Mouse (Mus musculus): ENCODE data around the gene Aff3. TPM values are rescaled to one million over a fixed set of nuclear protein-coding genes. Genes with fewer than 3 reads are reported as not detected.

Aff3 gene
- polyA plus RNA-seq, 1 experiment from 2014 or later = 1.9 TPM

DNA sequence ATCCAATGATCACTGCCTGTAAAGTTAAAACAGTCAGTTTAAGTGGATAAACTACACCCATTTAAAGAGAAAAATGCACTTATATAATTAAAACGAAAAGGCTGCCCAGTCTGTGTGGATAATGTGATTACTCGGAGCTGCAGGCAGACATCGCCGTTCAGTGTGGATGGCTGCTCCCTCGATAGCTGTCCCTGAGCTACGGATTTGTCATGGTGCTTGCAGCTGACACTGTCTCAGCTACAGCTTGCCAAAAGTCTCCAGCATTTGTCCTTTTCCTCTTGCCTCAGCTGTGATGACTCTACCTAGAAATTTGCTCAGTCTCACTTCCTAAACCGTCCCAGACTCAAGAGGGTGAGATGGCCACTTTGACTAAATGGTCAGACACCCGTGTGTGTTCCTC, 401.5 kb downstream of the Aff3 start:
- no peak for ATAC-seq (ENCODE audit: low FRiP score, low TSS enrichment)
- Histone ChIP-seq H3K4me3 (ENCODE audit: low read depth, low read length) (no peak overlapping the region), H3K4me1 (replicated peaks; ENCODE audit: control insufficient read depth, insufficient read depth) (no peaks in the 10 kb centered on the region; the same call in 1 of the 2 replicates), H3K27ac (replicated peaks) (no peak overlapping the region), H3K9ac (ENCODE audit: low read length) (no peak overlapping the region), H3K4me2 (replicated peaks; ENCODE audit: low read depth) (no peak overlapping the region), H3K9me3 (ENCODE audit: control insufficient read depth, low read length) (no peaks in the 10 kb centered on the region), H3K36me3 (ENCODE audit: control insufficient read depth, insufficient read depth, low read length) (no peaks in the 10 kb centered on the region), H3K27me3 (ENCODE audit: control insufficient read depth, insufficient read depth, low read length) (no peaks in the 10 kb centered on the region)
- DNase-seq (ENCODE audit: low spot score) = no peak
- WGBS = 57% methylated on average over 8 of the region's 8 CpGs
- TF ChIP-seq EP300 (optimal IDR thresholded peaks at IDR 0.05) (no peak), CTCF (IDR thresholded peaks at IDR 0.05; ENCODE audit: low read depth) (no peak)

DNA sequence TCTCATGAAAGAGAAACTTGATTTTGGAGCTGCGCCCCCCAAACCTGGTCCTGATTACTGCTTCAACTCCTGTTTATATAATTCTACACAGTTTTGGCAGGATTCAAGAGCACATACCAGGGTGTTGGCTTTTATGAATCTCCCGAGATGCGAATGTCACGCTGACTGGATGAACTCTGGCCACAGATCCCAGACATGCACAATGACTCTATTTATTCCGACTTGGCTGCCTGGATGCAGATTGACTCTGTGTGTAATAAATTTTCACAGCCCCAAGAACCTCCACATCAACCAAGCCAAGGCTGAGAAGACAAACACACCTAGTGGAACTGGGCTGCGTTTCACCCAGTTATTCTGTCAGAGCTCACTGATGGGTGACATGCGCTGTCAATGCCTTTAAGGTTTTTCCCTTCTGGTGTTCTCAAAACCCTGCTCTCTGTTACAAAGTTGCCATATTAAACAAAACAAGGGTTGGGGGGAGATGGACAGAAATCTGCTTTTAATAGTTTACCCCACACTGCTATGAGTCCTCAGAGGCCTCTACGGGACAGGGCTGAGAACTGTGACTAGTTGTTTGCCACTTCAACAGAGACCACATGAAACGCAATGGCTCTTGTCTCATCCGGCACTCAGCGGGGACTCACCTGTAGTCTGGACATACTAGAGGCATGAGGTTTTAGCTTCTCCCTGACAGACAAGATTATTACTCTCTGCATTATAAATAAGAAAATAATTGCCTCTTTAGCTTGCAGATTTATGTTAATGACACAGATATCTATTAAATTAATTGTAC, 402.2 kb downstream of the Aff3 start:
- no peak overlapping the region for H3K4me2 ChIP-seq (replicated peaks; ENCODE audit: low read depth)
- H3K9ac ChIP-seq (ENCODE audit: low read length) = no peak overlapping the region
- WGBS = 56% methylated on average over 11 of the region's 11 CpGs
- H3K4me3 ChIP-seq (ENCODE audit: low read depth, low read length) = no peak overlapping the region
- H3K4me1 ChIP-seq (replicated peaks; ENCODE audit: control insufficient read depth, insufficient read depth) = no peaks in the 10 kb centered on the region; the same call in 1 of the 2 replicates
- ATAC-seq (ENCODE audit: low FRiP score, low TSS enrichment) (no peak), DNase-seq (ENCODE audit: low spot score) (no peak)
- H3K27ac ChIP-seq (replicated peaks) = no peak overlapping the region
- TF ChIP-seq EP300 (optimal IDR thresholded peaks at IDR 0.05) = no peak
- TF ChIP-seq CTCF (IDR thresholded peaks at IDR 0.05; ENCODE audit: low read depth) = 0 out of 2 replicates have a peak, but pooled peaks have one; percentile 4
- no peaks in the 10 kb centered on the region for H3K27me3 ChIP-seq (ENCODE audit: control insufficient read depth, insufficient read depth, low read length)
- no peaks in the 10 kb centered on the region for H3K9me3 ChIP-seq (ENCODE audit: control insufficient read depth, low read length)
- no peaks in the 10 kb centered on the region for H3K36me3 ChIP-seq (ENCODE audit: control insufficient read depth, insufficient read depth, low read length)

DNA sequence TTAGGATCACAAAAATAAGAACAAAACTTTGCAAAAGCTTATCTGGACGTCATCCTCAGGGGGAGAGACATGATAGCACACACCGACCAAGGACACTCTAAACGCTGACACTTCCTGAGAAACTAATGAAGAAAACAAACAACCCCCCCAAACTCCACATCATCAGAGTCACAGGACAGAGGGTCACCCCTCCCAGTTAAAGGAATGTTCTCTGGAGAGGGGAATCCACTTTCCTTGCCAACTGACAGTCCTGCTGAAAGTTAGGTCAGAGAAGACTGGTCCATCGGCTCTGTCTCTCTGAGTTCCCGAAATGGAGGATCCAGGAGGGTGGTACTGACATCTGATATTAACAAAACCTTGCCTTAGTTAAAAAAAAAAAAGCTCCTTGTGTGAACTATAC, 403.7 kb downstream of the Aff3 start:
- Histone ChIP-seq H3K4me2 (replicated peaks; ENCODE audit: low read depth) (no peak overlapping the region), H3K27me3 (ENCODE audit: control insufficient read depth, insufficient read depth, low read length) (no peaks in the 10 kb centered on the region), H3K9me3 (ENCODE audit: control insufficient read depth, low read length) (no peaks in the 10 kb centered on the region), H3K36me3 (ENCODE audit: control insufficient read depth, insufficient read depth, low read length) (no peaks in the 10 kb centered on the region), H3K4me3 (ENCODE audit: low read depth, low read length) (no peak overlapping the region), H3K4me1 (replicated peaks; ENCODE audit: control insufficient read depth, insufficient read depth) (no peaks in the 10 kb centered on the region; the same call in 1 of the 2 replicates), H3K27ac (replicated peaks) (no peak overlapping the region), H3K9ac (ENCODE audit: low read length) (no peak overlapping the region)
- TF ChIP-seq CTCF (IDR thresholded peaks at IDR 0.05; ENCODE audit: low read depth) (no peak), EP300 (optimal IDR thresholded peaks at IDR 0.05) (no peak)
- no peak for DNase-seq (ENCODE audit: low spot score)
- 66% methylated on average over 5 of the region's 5 CpGs for WGBS
- no peak for ATAC-seq (ENCODE audit: low FRiP score, low TSS enrichment)

DNA sequence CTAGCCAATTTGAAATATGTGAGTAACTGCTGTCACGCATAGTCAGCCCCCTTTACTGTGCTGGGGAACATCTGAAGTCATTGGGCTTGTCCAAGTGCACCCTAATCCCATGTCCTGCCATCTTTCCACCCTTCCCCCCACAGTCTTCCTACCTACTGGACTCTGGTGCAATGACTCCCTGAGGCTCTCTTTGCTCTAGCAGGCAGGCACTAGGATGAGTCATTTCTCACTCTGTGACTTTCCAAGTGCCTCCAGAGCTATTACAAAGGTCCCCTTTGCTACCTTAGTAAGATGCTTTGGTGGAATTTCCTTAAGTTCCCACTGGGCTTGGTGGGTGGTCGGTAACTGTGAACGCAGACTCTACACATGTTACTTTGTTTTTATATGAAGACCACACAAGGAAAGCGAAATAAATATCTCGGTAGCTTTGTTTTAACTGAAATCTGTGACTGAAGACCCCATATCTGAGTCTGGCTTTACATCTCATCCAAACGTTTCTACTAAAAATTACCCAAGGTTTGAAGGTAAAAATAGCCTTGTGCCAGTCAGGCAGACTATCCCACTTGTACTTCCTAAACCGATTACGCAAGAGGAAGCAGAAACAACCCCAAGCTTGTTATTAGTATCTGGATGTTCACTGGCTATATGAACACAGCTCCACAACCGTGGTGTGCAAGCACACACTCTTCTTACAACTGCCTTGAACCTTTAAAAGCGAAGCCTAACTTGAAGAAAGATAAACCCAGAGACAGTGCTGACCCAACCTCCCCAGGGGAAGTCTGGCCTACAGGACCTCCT, 405.0 kb downstream of the Aff3 start:
- H3K4me2 ChIP-seq (replicated peaks; ENCODE audit: low read depth) = no peak overlapping the region
- no peak overlapping the region for H3K9ac ChIP-seq (ENCODE audit: low read length)
- H3K36me3 ChIP-seq (ENCODE audit: control insufficient read depth, insufficient read depth, low read length) = no peaks in the 10 kb centered on the region
- H3K27ac ChIP-seq (replicated peaks) = no peak overlapping the region
- DNase-seq (ENCODE audit: low spot score) (no peak), ATAC-seq (ENCODE audit: low FRiP score, low TSS enrichment) (no peak)
- WGBS = 70% methylated on average over 10 of the region's 10 CpGs
- H3K27me3 ChIP-seq (ENCODE audit: control insufficient read depth, insufficient read depth, low read length) = no peaks in the 10 kb centered on the region
- no peaks in the 10 kb centered on the region for H3K9me3 ChIP-seq (ENCODE audit: control insufficient read depth, low read length)
- no peak overlapping the region for H3K4me3 ChIP-seq (ENCODE audit: low read depth, low read length)
- no peak for TF ChIP-seq EP300 (optimal IDR thresholded peaks at IDR 0.05)
- no peak for TF ChIP-seq CTCF (IDR thresholded peaks at IDR 0.05; ENCODE audit: low read depth)
- H3K4me1 ChIP-seq (replicated peaks; ENCODE audit: control insufficient read depth, insufficient read depth) = no peaks in the 10 kb centered on the region; the same call in 1 of the 2 replicates

DNA sequence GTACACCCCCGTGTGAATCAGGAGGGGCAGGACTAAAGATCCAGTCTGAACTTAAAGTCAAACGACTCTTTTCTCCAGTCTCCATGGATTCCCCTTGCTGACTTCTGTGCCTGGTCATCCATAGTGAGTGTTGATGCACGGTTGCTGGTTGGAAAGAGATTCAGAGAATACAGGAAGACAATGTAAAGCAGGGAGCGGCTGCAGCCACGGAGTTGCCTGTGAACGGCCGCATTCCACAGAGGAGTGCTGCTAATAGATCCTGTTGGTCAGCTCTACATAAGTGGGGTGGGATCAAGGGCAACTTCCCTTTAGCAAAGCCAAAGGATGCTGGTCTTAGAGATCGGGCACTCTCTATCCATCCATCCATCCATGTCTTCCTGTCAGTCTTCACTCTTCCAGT, 410.3 kb downstream of the Aff3 start:
- WGBS = 59% methylated on average over 8 of the region's 8 CpGs
- no peak overlapping the region for H3K4me2 ChIP-seq (replicated peaks; ENCODE audit: low read depth)

DNA sequence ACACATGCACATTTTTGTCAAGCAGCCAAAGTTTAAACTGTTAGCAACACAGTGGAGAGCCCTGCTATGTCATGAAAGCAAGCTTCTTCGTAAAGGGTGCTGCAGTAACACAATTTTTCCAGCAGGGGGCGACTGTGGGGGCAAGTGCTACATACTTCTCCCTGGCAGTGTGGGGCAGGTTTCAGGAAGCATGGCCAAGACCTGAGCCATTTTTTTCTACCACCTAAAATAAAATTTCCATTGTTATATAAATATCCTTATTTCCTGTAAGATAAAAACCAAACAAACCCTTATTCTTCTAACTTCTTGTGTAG, 412.0 kb downstream of the Aff3 start:
- H3K4me1 ChIP-seq (replicated peaks; ENCODE audit: control insufficient read depth, insufficient read depth) = no peaks in the 10 kb centered on the region
- 30% methylated on average over 2 of the region's 2 CpGs for WGBS
- H3K9me3 ChIP-seq (ENCODE audit: control insufficient read depth, low read length) = no peaks in the 10 kb centered on the region
- no peak overlapping the region for H3K4me3 ChIP-seq (ENCODE audit: low read depth, low read length)
- H3K9ac ChIP-seq (ENCODE audit: low read length) = no peak overlapping the region
- TF ChIP-seq CTCF (IDR thresholded peaks at IDR 0.05; ENCODE audit: low read depth) (peak; percentile 75), EP300 (optimal IDR thresholded peaks at IDR 0.05) (no peak)
- H3K27ac ChIP-seq (replicated peaks) = no peak overlapping the region
- no peaks in the 10 kb centered on the region for H3K36me3 ChIP-seq (ENCODE audit: control insufficient read depth, insufficient read depth, low read length)
- H3K27me3 ChIP-seq (ENCODE audit: control insufficient read depth, insufficient read depth, low read length) = no peaks in the 10 kb centered on the region
- DNase-seq (ENCODE audit: low spot score) = no peak
- no peak; the same call in 1 of the 2 replicates for ATAC-seq (ENCODE audit: low FRiP score, low TSS enrichment)
- H3K4me2 ChIP-seq (replicated peaks; ENCODE audit: low read depth) = no peak overlapping the region

More for the DNA sequence above, 410.3 kb downstream of the Aff3 start:
- no peak overlapping the region for H3K9ac ChIP-seq (ENCODE audit: low read length)
- H3K9me3 ChIP-seq (ENCODE audit: control insufficient read depth, low read length) = no peaks in the 10 kb centered on the region
- H3K4me3 ChIP-seq (ENCODE audit: low read depth, low read length) = no peak overlapping the region
- H3K4me1 ChIP-seq (replicated peaks; ENCODE audit: control insufficient read depth, insufficient read depth) = no peaks in the 10 kb centered on the region
- TF ChIP-seq EP300 (optimal IDR thresholded peaks at IDR 0.05) = no peak
- no peak for TF ChIP-seq CTCF (IDR thresholded peaks at IDR 0.05; ENCODE audit: low read depth)
- H3K27ac ChIP-seq (replicated peaks) = no peak overlapping the region
- DNase-seq (ENCODE audit: low spot score) (no peak), ATAC-seq (ENCODE audit: low FRiP score, low TSS enrichment) (no peak)
- no peaks in the 10 kb centered on the region for H3K27me3 ChIP-seq (ENCODE audit: control insufficient read depth, insufficient read depth, low read length)
- no peaks in the 10 kb centered on the region for H3K36me3 ChIP-seq (ENCODE audit: control insufficient read depth, insufficient read depth, low read length)

All from stomach, postnatal 0 days (tissue).